Mouse (Mus musculus) layer of hippocampus, postnatal 36 days (tissue): Measurements from ENCODE around the gene Helb. TPM values are rescaled to one million over a fixed set of nuclear protein-coding genes. Genes with fewer than 3 reads are reported as not detected.
A peak's percentile ranks its signal among the peaks of the same experiment; 100 is the strongest.
"Not testable (repeated sequence)": the region's sequence is repeated elsewhere in the genome, so short reads cannot be mapped to it uniquely, and the experiment has no call there.

Experiments
- DNase-seq, 2 experiments: peaks; one replicate each; pipeline ENCODE4 v3.0.0; 2022
- total RNA-seq, 2 experiments: library from RNA; stranded (reverse); gene quantifications; 2 replicates each; pipeline ENCODE4 v1.2.3; 2021

Helb gene
- total RNA-seq, result 1 to 10 TPM; 3.8 to 4.2 TPM

- peak; percentile 93 to 94 for DNase-seq
Measured at GRCm38 (mm10) chr10:120112507-120113396, at the start of gene Helb. Gene Helb (minus strand): TSS chr10:120112987.

- no peak for DNase-seq
Measured at GRCm38 (mm10) chr10:120160533-120160932, 47.7 kb upstream of the Helb start.

GRCm38 (mm10) chr10:120153911-120154310 lies 41.1 kb upstream of the Helb start:
- no peak for DNase-seq

GRCm38 (mm10) chr10:120151672-120152071 lies 38.9 kb upstream of the Helb start:
- DNase-seq, result no peak

- no peak for DNase-seq
Measured at GRCm38 (mm10) chr10:120140916-120141516, 28.2 kb upstream of the Helb start.

GRCm38 (mm10) chr10:120140193-120140592 lies 27.4 kb upstream of the Helb start:
- no peak for DNase-seq

GRCm38 (mm10) chr10:120136020-120136562 lies 23.3 kb upstream of the Helb start:
- DNase-seq, result no peak

GRCm38 (mm10) chr10:120133697-120134096 lies 20.9 kb upstream of the Helb start:
- DNase-seq, result no peak

GRCm38 (mm10) chr10:120130621-120131020 lies 17.8 kb upstream of the Helb start:
- DNase-seq, result peak; percentile 36 to 40

- DNase-seq, result no peak
Measured at GRCm38 (mm10) chr10:120128601-120129277, 16.0 kb upstream of the Helb start.

GRCm38 (mm10) chr10:120125465-120125857 lies 12.7 kb upstream of the Helb start:
- DNase-seq, result no peak

GRCm38 (mm10) chr10:120124801-120125464 lies 12.1 kb upstream of the Helb start:
- peak; percentile 77 to 84 for DNase-seq

- DNase-seq, result no peak
Measured at GRCm38 (mm10) chr10:120123721-120124120, 10.9 kb upstream of the Helb start.

GRCm38 (mm10) chr10:120115249-120115648 lies 2.5 kb upstream of the Helb start:
- no peak for DNase-seq

- DNase-seq, result no peak
Measured at GRCm38 (mm10) chr10:120114493-120114892, 1.7 kb upstream of the Helb start.

GRCm38 (mm10) chr10:120113980-120114379 lies 1.2 kb upstream of the Helb start:
- DNase-seq, result no peak

GRCm38 (mm10) chr10:120113482-120113881 lies 695 bp upstream of the Helb start:
- DNase-seq, result not testable (repeated sequence)

- DNase-seq, result no peak
Measured at GRCm38 (mm10) chr10:120111691-120112319, 982 bp downstream of the Helb start.

GRCm38 (mm10) chr10:120100806-120101205 lies 12.0 kb downstream of the Helb start:
- DNase-seq, result no peak

GRCm38 (mm10) chr10:120097564-120097963 lies 15.2 kb downstream of the Helb start:
- no peak for DNase-seq

- no peak for DNase-seq
Measured at GRCm38 (mm10) chr10:120095716-120096115, 17.1 kb downstream of the Helb start.

- DNase-seq, result no peak
Measured at GRCm38 (mm10) chr10:120095136-120095535, 17.7 kb downstream of the Helb start.
